Mouse (Mus musculus) CH12.LX (cell line): ENCODE measurements around the gene Fam178b. TPM values are rescaled to one million over a fixed set of nuclear protein-coding genes. Genes with fewer than 3 reads are reported as not detected.

Source experiments
- DNase-seq: peaks from one replicate; pipeline ENCODE4 v3.0.0-alpha.2; 2013; ENCODE audit errors: extremely low read depth
- H3K27ac ChIP-seq: 2 replicates; pipeline ENCODE4 v1.5.1; 2012; ENCODE audit warnings: low read depth, mild to moderate bottlenecking, control low read depth, moderate library complexity; ENCODE audit not compliant: insufficient read depth
- H3K27me3 ChIP-seq: replicated peaks from 2 replicates; pipeline ENCODE3; 2012; ENCODE audit warnings: inconsistent platforms
- H3K36me3 ChIP-seq, 2 experiments: replicated peaks in 1 of 2; 2 replicates each; pipeline versions ENCODE3 to v1.6.1; 2012; ENCODE audit warnings: inconsistent platforms in 1 of 2, low read length in 1 of 2, mild to moderate bottlenecking in 1 of 2, mixed read lengths in 1 of 2, moderate library complexity in 1 of 2; ENCODE audit not compliant: control insufficient read depth in 1 of 2, insufficient read depth in 1 of 2
- H3K4me1 ChIP-seq, 2 experiments: 2 replicates each; pipeline ENCODE4 v1.6.1; 2012; ENCODE audit warnings: inconsistent platforms in 1 of 2, moderate library complexity in 1 of 2; ENCODE audit not compliant: insufficient read depth in 2 of 2, control insufficient read depth in 1 of 2
- H3K4me2 ChIP-seq: 2 replicates; pipeline ENCODE4 v1.6.1; 2012; ENCODE audit warnings: low read depth, mild to moderate bottlenecking, control low read depth; ENCODE audit not compliant: poor library complexity, insufficient read depth, severe bottlenecking
- H3K4me3 ChIP-seq, 3 experiments: fragments of 150-350 bp in 1 of 3; sonication (generic) in 1 of 3; replicated peaks in 1 of 3; 2 replicates each; pipeline versions ENCODE3 to v1.5.1; 2011 to 2012; ENCODE audit warnings: low read depth in 2 of 3, low read length in 2 of 3, mild to moderate bottlenecking in 2 of 3, moderate library complexity in 2 of 3, control low read depth in 1 of 3, improper control_type of control experiment in 1 of 3, inconsistent platforms in 1 of 3, mixed read lengths in 1 of 3; ENCODE audit not compliant: poor library complexity in 1 of 3
- H3K79me2 ChIP-seq: replicated peaks from 2 replicates; pipeline ENCODE4 v1.6.1; 2012; ENCODE audit warnings: mild to moderate bottlenecking, moderate library complexity; ENCODE audit not compliant: control insufficient read depth, poor library complexity, insufficient read depth, severe bottlenecking; ENCODE audit errors: extremely low read depth
- H3K9ac ChIP-seq: 2 replicates; pipeline ENCODE4 v1.6.1; 2012; ENCODE audit warnings: low read depth, mild to moderate bottlenecking, control low read depth, moderate library complexity; ENCODE audit not compliant: insufficient read depth
- H3K9me3 ChIP-seq: replicated peaks from 2 replicates; pipeline ENCODE3; 2012; ENCODE audit warnings: low read length, inconsistent platforms, mixed read lengths
- CHD1 ChIP-seq: IDR thresholded peaks from 2 replicates; pipeline ENCODE4 v1.6.1; 2012; ENCODE audit warnings: low read depth, low read length, improper control_type of control experiment, inconsistent platforms
- E2F4 ChIP-seq: IDR thresholded peaks from 2 replicates; pipeline ENCODE4 v1.6.1; 2011; ENCODE audit warnings: low read depth, low read length, improper control_type of control experiment; ENCODE audit not compliant: insufficient replicate concordance
- ELF1 ChIP-seq: IDR thresholded peaks from 2 replicates; pipeline ENCODE4 v1.6.1; 2014; ENCODE audit warnings: low read depth, mild to moderate bottlenecking, inconsistent platforms, low read length, improper control_type of control experiment
- EP300 ChIP-seq: IDR thresholded peaks from 2 replicates; pipeline ENCODE4 v1.6.1; 2011; ENCODE audit warnings: low read length, improper control_type of control experiment
- GABPA ChIP-seq: IDR thresholded peaks from 2 replicates; pipeline ENCODE4 v1.6.1; 2012; ENCODE audit warnings: low read depth, low read length, improper control_type of control experiment, inconsistent platforms; ENCODE audit not compliant: insufficient replicate concordance
- HCFC1 ChIP-seq: IDR thresholded peaks from 2 replicates; pipeline ENCODE4 v1.6.1; 2012; ENCODE audit warnings: low read depth, mild to moderate bottlenecking, inconsistent platforms, low read length, improper control_type of control experiment
- IRF4 ChIP-seq: IDR thresholded peaks from 2 replicates; pipeline ENCODE4 v1.6.1; 2014; ENCODE audit warnings: low read depth, mild to moderate bottlenecking, inconsistent platforms, low read length, improper control_type of control experiment
- JUN ChIP-seq: IDR thresholded peaks from 2 replicates; pipeline ENCODE4 v1.6.1; 2011; ENCODE audit warnings: low read depth, mild to moderate bottlenecking, low read length, improper control_type of control experiment, moderate library complexity; ENCODE audit not compliant: insufficient read depth
- JUND ChIP-seq: conservative IDR thresholded peaks from 2 replicates; pipeline ENCODE4 v1.6.1; 2011; ENCODE audit warnings: low read depth, low read length, improper control_type of control experiment
- KAT2A ChIP-seq: IDR thresholded peaks from 2 replicates; pipeline ENCODE4 v1.6.1; 2012; ENCODE audit warnings: low read length, improper control_type of control experiment, inconsistent platforms; ENCODE audit not compliant: insufficient replicate concordance
- MAFK ChIP-seq: IDR thresholded peaks from 2 replicates; pipeline ENCODE4 v1.6.1; 2011; ENCODE audit warnings: low read length, improper control_type of control experiment; ENCODE audit not compliant: insufficient replicate concordance
- MAX ChIP-seq: IDR thresholded peaks from 2 replicates; pipeline ENCODE4 v1.6.1; 2011; ENCODE audit warnings: low read length, improper control_type of control experiment
- MXI1 ChIP-seq: IDR thresholded peaks from 2 replicates; pipeline ENCODE4 v1.6.1; 2011; ENCODE audit warnings: mild to moderate bottlenecking, low read depth, low read length, improper control_type of control experiment
- MYC ChIP-seq: IDR thresholded peaks from 2 replicates; pipeline ENCODE4 v1.6.1; 2011; ENCODE audit warnings: low read depth, mild to moderate bottlenecking, improper control_type of control experiment, low read length
- NELFE ChIP-seq: IDR thresholded peaks from 2 replicates; pipeline ENCODE4 v1.6.1; 2011; ENCODE audit warnings: low read depth, low read length, improper control_type of control experiment
- PAX5 ChIP-seq: IDR thresholded peaks from 2 replicates; pipeline ENCODE4 v1.6.1; 2012; ENCODE audit warnings: low read length, inconsistent platforms, mixed read lengths
- POLR2AphosphoS2 ChIP-seq: IDR thresholded peaks from 2 replicates; pipeline ENCODE4 v1.6.1; 2011; ENCODE audit warnings: low read depth, low read length, improper control_type of control experiment
- RAD21 ChIP-seq: IDR thresholded peaks from 2 replicates; pipeline ENCODE4 v1.6.1; 2011; ENCODE audit warnings: low read depth, mild to moderate bottlenecking, low read length, improper control_type of control experiment, moderate library complexity
- SMC3 ChIP-seq: IDR thresholded peaks from 2 replicates; pipeline ENCODE4 v1.6.1; 2011; ENCODE audit warnings: low read depth, low read length, improper control_type of control experiment
- UBTF ChIP-seq: IDR thresholded peaks from 2 replicates; pipeline ENCODE4 v1.6.1; 2012; ENCODE audit warnings: low read depth, mild to moderate bottlenecking, inconsistent platforms, low read length, improper control_type of control experiment, moderate library complexity
- USF1 ChIP-seq: IDR thresholded peaks from 2 replicates; pipeline ENCODE4 v1.6.1; 2014; ENCODE audit warnings: low read depth, mild to moderate bottlenecking, inconsistent platforms, low read length, improper control_type of control experiment
- USF2 ChIP-seq: conservative IDR thresholded peaks from 2 replicates; pipeline ENCODE4 v1.6.1; 2011; ENCODE audit warnings: low read depth, low read length, improper control_type of control experiment
- ZC3H11A ChIP-seq: IDR thresholded peaks from 2 replicates; pipeline ENCODE4 v1.6.1; 2012; ENCODE audit warnings: low read depth, mild to moderate bottlenecking, inconsistent platforms, low read length, improper control_type of control experiment
- ZKSCAN1 ChIP-seq: IDR thresholded peaks from 2 replicates; pipeline ENCODE4 v1.6.1; 2012; ENCODE audit warnings: low read depth, inconsistent platforms, low read length, improper control_type of control experiment, borderline replicate concordance
- ZNF384 ChIP-seq: IDR thresholded peaks from 2 replicates; pipeline ENCODE4 v1.6.1; 2012; ENCODE audit warnings: low read depth, low read length, improper control_type of control experiment, inconsistent platforms
- dilution Hi-C: fragments of 300-500 bp; cut with MboI; formaldehyde crosslinking; loops from 2 replicates; pipeline ENCODE4 v1.14.3; 2020; ENCODE audit warnings: low sequenced_read_pairs; ENCODE audit not compliant: extremely low pct_unique_long_range_greater_than_20kb, extremely low pct_ligation_motif_present
- in situ Hi-C: fragments of 300-500 bp; cut with MboI; formaldehyde crosslinking; loops from 3 replicates; pipeline ENCODE4 v1.14.3; 2019; ENCODE audit warnings: low sequenced_read_pairs, low pct_ligation_motif_present, low pct_unique_long_range_greater_than_20kb, mixed read lengths
- polyA plus RNA-seq: library from polyadenylated mRNA; unstranded; fragments of >175 nt; gene quantifications from 2 replicates; pipeline ENCODE4 v1.2.1, GENCODE M21; 2012; ENCODE audit warnings: low read depth; ENCODE audit not compliant: insufficient read length
- total RNA-seq, 2 experiments: library from RNA; depleted of rRNA; stranded (reverse); fragments of 300-350 nt in 1 of 2; fragments of >200 nt in 1 of 2; gene quantifications; 2 replicates each; pipeline ENCODE4 v1.2.3; 2012 to 2014

Fam178b gene
- total and polyA plus RNA-seq, 3 experiments, result 0.50 TPM; not detected in 2

- H3K4me2 ChIP-seq, result no peak overlapping the region
Measured at GRCm38 (mm10) chr1:36533546-36533945, 149.4 kb downstream of the Fam178b start.

DNA sequence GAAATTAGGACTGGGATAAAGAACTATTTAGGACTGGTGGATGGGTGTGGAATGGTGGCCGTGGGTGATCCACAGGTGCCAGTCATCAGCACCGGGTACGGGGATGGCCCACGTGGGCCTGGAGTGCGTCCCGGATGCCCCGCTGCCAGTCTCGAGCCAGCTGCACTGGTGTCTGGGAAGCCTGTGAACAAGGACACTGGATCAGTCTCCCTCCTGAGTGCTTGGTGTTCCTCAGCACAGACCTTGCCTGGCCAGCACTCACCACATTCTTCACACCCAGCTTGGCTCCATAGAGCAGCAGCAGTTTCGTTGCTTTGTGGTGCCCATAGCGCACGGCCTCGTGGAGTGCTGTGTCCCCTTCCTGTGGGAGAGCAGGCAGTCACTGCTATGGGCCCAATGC is 151.5 kb downstream of the Fam178b start:
- Histone ChIP-seq H3K36me3 (peaks cover 39 to 75% of the 10 kb centered on the region in 2 experiments), H3K4me3 (no peak overlapping the region)

More at GRCm38 (mm10) chr1:36533546-36533945, 149.4 kb downstream of the Fam178b start:
- Histone ChIP-seq H3K79me2 (no peaks in the 10 kb centered on the region), H3K36me3 (peaks cover 43 to 80% of the 10 kb centered on the region in 2 experiments), H3K4me1 (no peaks in the 10 kb centered on the region), H3K27me3 (no peaks in the 10 kb centered on the region), H3K27ac (no peak overlapping the region), H3K9me3 (no peaks in the 10 kb centered on the region), H3K4me3 (no peak overlapping the region), H3K9ac (no peak overlapping the region)
- no peak for TF ChIP-seq ELF1
- TF ChIP-seq EP300, result no peak
- TF ChIP-seq MXI1, result no peak
- TF ChIP-seq PAX5, result no peak
- no peak for TF ChIP-seq USF1
- no peak for TF ChIP-seq ZKSCAN1
- TF ChIP-seq JUND, result no peak
- TF ChIP-seq CHD1, result no peak
- no peak for TF ChIP-seq KAT2A
- no peak for TF ChIP-seq SMC3
- no peak for TF ChIP-seq ZNF384
- no peak for TF ChIP-seq E2F4
- TF ChIP-seq USF2, result no peak
- TF ChIP-seq MAX, result no peak
- no peak for TF ChIP-seq JUN
- no peak for TF ChIP-seq MAFK
- TF ChIP-seq RAD21, result no peak
- in situ Hi-C loops (no loop called here), dilution Hi-C loops (no loop called here)
- no peak for DNase-seq

More for the DNA sequence above, 151.5 kb downstream of the Fam178b start:
- no peaks in the 10 kb centered on the region for H3K4me1 ChIP-seq
- no peaks in the 10 kb centered on the region for H3K27me3 ChIP-seq
- H3K79me2 ChIP-seq, result no peaks in the 10 kb centered on the region
- no peaks in the 10 kb centered on the region for H3K9me3 ChIP-seq
- no peak overlapping the region for H3K9ac ChIP-seq
- H3K4me2 ChIP-seq, result no peak overlapping the region
- TF ChIP-seq MAFK, result no peak
- no peak for TF ChIP-seq JUN
- no peak for TF ChIP-seq POLR2AphosphoS2
- TF ChIP-seq IRF4, result no peak
- no peak for TF ChIP-seq HCFC1
- TF ChIP-seq MYC, result no peak
- no peak for TF ChIP-seq USF2
- TF ChIP-seq ZC3H11A, result no peak
- no peak for TF ChIP-seq E2F4
- no peak for TF ChIP-seq MAX
- no peak for TF ChIP-seq UBTF
- TF ChIP-seq NELFE, result no peak
- no peak for TF ChIP-seq GABPA
- no peak for TF ChIP-seq ELF1
- TF ChIP-seq SMC3, result no peak
- TF ChIP-seq, all 38 proteins: peak for 0
- H3K27ac ChIP-seq, result no peak overlapping the region
- dilution Hi-C loops (no loop called here), in situ Hi-C loops (no loop called here)
- DNase-seq, result no peak
